ENCODE assay signal across 9 mouse cellular contexts in genomic region chr5:38307255-38308101, GRCm38 (mm10). TPM values are rescaled to one million over a fixed set of nuclear protein-coding genes. Genes with fewer than 3 reads are reported as not detected.
DNase-seq lines count a peak whose midpoint lies in the region; ATAC-seq and TF ChIP-seq lines count a peak whose summit lies in the region.
"Had no signal": no experiment of that assay in that cellular context is flagged by ENCODE, and none has a peak within 500 bp of the region (broad histone marks: within the 10 kb centered on the region; RNA-seq: fewer than 3 reads in every experiment).

No protein-coding gene starts in this region.

- no peak for TF ChIP-seq EP300 in stomach, postnatal 0 days (optimal IDR thresholded peaks at IDR 0.05)

- no peak overlapping the region for H3K9ac ChIP-seq in heart, embryonic 14.5 days (ENCODE audit: low read length)
- H3K9ac ChIP-seq in liver, embryonic 13.5 days = no peak overlapping the region
- H3K9ac ChIP-seq in neural tube, embryonic 11.5 days (ENCODE audit: low read length) = no peak overlapping the region
- no peak overlapping the region for H3K9ac ChIP-seq in stomach, postnatal 0 days (ENCODE audit: low read length)

- H3K4me1 ChIP-seq in brown adipose tissue, adult 24 weeks (ENCODE audit: control insufficient read depth, insufficient read depth, insufficient read length, low read length) = peaks cover 4% of the 10 kb centered on the region; the same call in 1 of the 2 replicates
- H3K4me1 ChIP-seq in heart, embryonic 14.5 days (ENCODE audit: control insufficient read depth in 2 of 2, insufficient read depth in 2 of 2, low read length in 2 of 2) = 0 out of 4 replicates have a peak, but pooled peaks cover 0 to 4% of the 10 kb centered on the region in 2 experiments
- no peaks in the 10 kb centered on the region for H3K4me1 ChIP-seq in liver, embryonic 13.5 days (replicated peaks)
- no peaks in the 10 kb centered on the region for H3K4me1 ChIP-seq in neural tube, embryonic 11.5 days (ENCODE audit: control insufficient read depth, insufficient read depth, low read length)
- no peaks in the 10 kb centered on the region for H3K4me1 ChIP-seq in stomach, postnatal 0 days (replicated peaks; ENCODE audit: control insufficient read depth, insufficient read depth)

- H3K4me3 ChIP-seq in brown adipose tissue, adult 24 weeks (ENCODE audit: insufficient read depth, low read depth, low read length) = peak overlapping the region; percentile 48
- peak overlapping the region; percentile 34 to 44 for H3K4me3 ChIP-seq in heart, embryonic 14.5 days (ENCODE audit: control insufficient read depth in 1 of 2, insufficient read depth in 1 of 2, low read depth in 1 of 2, low read length in 2 of 2)
- H3K4me3 ChIP-seq in liver, embryonic 13.5 days (replicated peaks) = peak overlapping the region; percentile 34
- peak overlapping the region; percentile 24; the same call in 1 of the 2 replicates for H3K4me3 ChIP-seq in neural tube, embryonic 11.5 days (ENCODE audit: low read depth, low read length)
- peak overlapping the region; percentile 35 for H3K4me3 ChIP-seq in stomach, postnatal 0 days (ENCODE audit: low read depth, low read length)

- H3K36me3 ChIP-seq in heart, embryonic 14.5 days (ENCODE audit: control insufficient read depth, insufficient read depth, low read length) = no peaks in the 10 kb centered on the region
- H3K36me3 ChIP-seq in liver, embryonic 13.5 days = no peaks in the 10 kb centered on the region
- H3K36me3 ChIP-seq in neural tube, embryonic 11.5 days (ENCODE audit: control insufficient read depth, insufficient read depth, low read length) = no peaks in the 10 kb centered on the region
- H3K36me3 ChIP-seq in stomach, postnatal 0 days (ENCODE audit: control insufficient read depth, insufficient read depth, low read length) = no peaks in the 10 kb centered on the region

- peak; percentile 96 for TF ChIP-seq CTCF in stomach, postnatal 0 days (IDR thresholded peaks at IDR 0.05; ENCODE audit: low read depth)

- 9% methylated on average over 26 of the region's 26 CpGs for WGBS in heart, embryonic 14.5 days
- 10% methylated on average over 26 of the region's 26 CpGs for WGBS in liver, embryonic 13.5 days (ENCODE audit: insufficient replicate concordance)
- WGBS in neural tube, embryonic 11.5 days = 9% methylated on average over 26 of the region's 26 CpGs
- 10% methylated on average over 26 of the region's 26 CpGs for WGBS in stomach, postnatal 0 days

- peak; percentile 92 for DNase-seq in CD4-positive, CD25-positive, alpha-beta regulatory T cell, adult 2 months (ENCODE audit: low read depth, low spot score)
- peak; percentile 3 for DNase-seq in fat pad, adult 2 months (ENCODE audit: extremely low read depth, low read depth, low spot score)
- DNase-seq in kidney, postnatal 14 days = peak; percentile 91
- peak; percentile 70 for DNase-seq in liver, embryonic 13.5 days
- peak; percentile 93 for DNase-seq in neural tube, embryonic 11.5 days (ENCODE audit: low spot score)
- peak; percentile 89 for DNase-seq in stomach, postnatal 0 days (ENCODE audit: low spot score)

- peak overlapping the region; percentile 15; the same call in 1 of the 2 replicates for H3K27ac ChIP-seq in brown adipose tissue, adult 24 weeks (replicated peaks; ENCODE audit: low read depth, low read length)
- no peak overlapping the region for H3K27ac ChIP-seq in heart, embryonic 14.5 days (replicated peaks in 1 of 2; ENCODE audit: control insufficient read depth in 1 of 2, insufficient read depth in 1 of 2, low read depth in 2 of 2, low read length in 2 of 2)
- H3K27ac ChIP-seq in liver, embryonic 13.5 days = no peak overlapping the region
- no peak overlapping the region for H3K27ac ChIP-seq in neural tube, embryonic 11.5 days (ENCODE audit: low read depth, low read length)
- no peak overlapping the region for H3K27ac ChIP-seq in stomach, postnatal 0 days (replicated peaks)
- H3K27ac ChIP-seq: macrophage had no signal

- peak overlapping the region; percentile 60 for H3K4me2 ChIP-seq in heart, embryonic 14.5 days (ENCODE audit: low read length)
- peak overlapping the region; percentile 62 for H3K4me2 ChIP-seq in liver, embryonic 13.5 days
- H3K4me2 ChIP-seq in neural tube, embryonic 11.5 days (ENCODE audit: low read depth) = peak overlapping the region; percentile 53
- H3K4me2 ChIP-seq in stomach, postnatal 0 days (replicated peaks; ENCODE audit: low read depth) = peak overlapping the region; percentile 66

- ATAC-seq in heart, embryonic 14.5 days (ENCODE audit: insufficient number of reproducible peaks, insufficient read depth, low FRiP score, low read depth) = no peak; the same call in 1 of the 2 replicates
- ATAC-seq in liver, embryonic 13.5 days (ENCODE audit: low read depth) = peak; percentile 66; the same call in 1 of the 2 replicates
- ATAC-seq in neural tube, embryonic 11.5 days (ENCODE audit: insufficient read depth, low FRiP score, low TSS enrichment) = peak; percentile 78
- peak; percentile 84 for ATAC-seq in stomach, postnatal 0 days (ENCODE audit: low FRiP score, low TSS enrichment)

- no peaks in the 10 kb centered on the region for H3K9me3 ChIP-seq in heart, embryonic 14.5 days (ENCODE audit: control insufficient read depth, low read length)
- no peaks in the 10 kb centered on the region for H3K9me3 ChIP-seq in liver, embryonic 13.5 days (replicated peaks)
- H3K9me3 ChIP-seq in neural tube, embryonic 11.5 days (ENCODE audit: control insufficient read depth, low read length) = no peaks in the 10 kb centered on the region
- H3K9me3 ChIP-seq in stomach, postnatal 0 days (ENCODE audit: control insufficient read depth, low read length) = no peaks in the 10 kb centered on the region

- peaks cover 9% of the 10 kb centered on the region for H3K27me3 ChIP-seq in heart, embryonic 14.5 days (ENCODE audit: control insufficient read depth, insufficient read depth, low read length)
- no peaks in the 10 kb centered on the region for H3K27me3 ChIP-seq in liver, embryonic 13.5 days
- no peaks in the 10 kb centered on the region for H3K27me3 ChIP-seq in neural tube, embryonic 11.5 days (ENCODE audit: control insufficient read depth, insufficient read depth, low read length)
- no peaks in the 10 kb centered on the region for H3K27me3 ChIP-seq in stomach, postnatal 0 days (ENCODE audit: control insufficient read depth, insufficient read depth, low read length)

RNA-seq across cellular contexts. Expression of gene Drd5, which starts 11.7 kb away (rescaled TPM):
- polyA plus RNA-seq in brown adipose tissue, adult 24 weeks (2012; ENCODE audit: insufficient read depth, insufficient read length, missing spikeins) = not detected in 2 replicates
- not detected in 2 replicates for polyA plus RNA-seq in heart, embryonic 14.5 days (2014; fragmentation: Nextera tagmentation; extraction: Ambion mirVana)
- polyA plus RNA-seq in liver, embryonic 13.5 days (2015; fragmentation: Nextera tagmentation; extraction: Ambion mirVana) = not detected in 2 replicates
- polyA plus RNA-seq in neural tube, embryonic 11.5 days (2014; fragmentation: Nextera tagmentation; extraction: Ambion mirVana) = not detected in 2 replicates
- polyA plus RNA-seq in stomach, postnatal 0 days (2015; fragmentation: Nextera tagmentation; extraction: Ambion mirVana) = not detected in 2 replicates
- polyA plus RNA-seq: macrophage had no signal

RNA-seq across cellular contexts. Expression of gene Otop1, which starts 31.7 kb away (rescaled TPM):
- polyA plus RNA-seq in brown adipose tissue, adult 24 weeks (2012; ENCODE audit: insufficient read depth, insufficient read length, missing spikeins) = 131 and 159 TPM in 2 replicates
- not detected in 2 replicates for polyA plus RNA-seq in heart, embryonic 14.5 days (2014; fragmentation: Nextera tagmentation; extraction: Ambion mirVana)
- polyA plus RNA-seq in liver, embryonic 13.5 days (2015; fragmentation: Nextera tagmentation; extraction: Ambion mirVana) = 0.05 TPM in 1 of 2 replicates, not detected in the other
- not detected in 2 replicates for polyA plus RNA-seq in neural tube, embryonic 11.5 days (2014; fragmentation: Nextera tagmentation; extraction: Ambion mirVana)
- 0.05 TPM in 1 of 2 replicates, not detected in the other for polyA plus RNA-seq in stomach, postnatal 0 days (2015; fragmentation: Nextera tagmentation; extraction: Ambion mirVana)
- polyA plus RNA-seq: macrophage had no signal

RNA-seq across cellular contexts. Expression of gene Tmem128, which starts 47.5 kb away (rescaled TPM):
- polyA plus RNA-seq in brown adipose tissue, adult 24 weeks (2012; ENCODE audit: insufficient read depth, insufficient read length, missing spikeins) = 53.7 and 66.6 TPM in 2 replicates
- polyA plus RNA-seq in heart, embryonic 14.5 days (2014; fragmentation: Nextera tagmentation; extraction: Ambion mirVana) = 44.9 and 52.9 TPM in 2 replicates
- 51.3 and 54.2 TPM in 2 replicates for polyA plus RNA-seq in liver, embryonic 13.5 days (2015; fragmentation: Nextera tagmentation; extraction: Ambion mirVana)
- polyA plus RNA-seq in neural tube, embryonic 11.5 days (2014; fragmentation: Nextera tagmentation; extraction: Ambion mirVana) = 99.1 and 99.4 TPM in 2 replicates
- 73.7 and 77.6 TPM in 2 replicates for polyA plus RNA-seq in stomach, postnatal 0 days (2015; fragmentation: Nextera tagmentation; extraction: Ambion mirVana)

Comparison
In these comparisons a context has a peak if more than half of its experiments do, and no peak if none do; other contexts are left out.
1. DNase-seq: peak in every context shown above with its lines; median percentile 93 in neural tube, embryonic 11.5 days; 92 in CD4-positive, CD25-positive, alpha-beta regulatory T cell, adult 2 months; 91 in kidney, postnatal 14 days; 89 in stomach, postnatal 0 days; 70 in liver, embryonic 13.5 days; 3 in fat pad, adult 2 months.
2. RNA of gene Otop1, which starts 31.7 kb away (polyA plus RNA-seq): 131 to 159 TPM in brown adipose tissue, adult 24 weeks; 0.05 TPM in stomach, postnatal 0 days, 0.05 TPM in liver, embryonic 13.5 days, not detected in neural tube, embryonic 11.5 days and not detected in heart, embryonic 14.5 days; every median in the first group is over 100 times any median in the second.
3. Peak in every context shown above with its lines, with median percentiles within 50 percentile points of each other: H3K4me3 ChIP-seq and H3K4me2 ChIP-seq.